Mouse (Mus musculus) stomach, postnatal 0 days (tissue): ENCODE results near the gene Dnttip1.

ENCODE experiments used
- CTCF ChIP-seq: IDR thresholded peaks from 2 replicates; pipeline ENCODE4 v1.5.1; 2016; ENCODE audit warnings: antibody characterized with exemption, low read depth, mild to moderate bottlenecking, moderate library complexity
- EP300 ChIP-seq: optimal IDR thresholded peaks from 2 replicates; pipeline ENCODE3; 2016; ENCODE audit warnings: antibody characterized with exemption

DNA sequence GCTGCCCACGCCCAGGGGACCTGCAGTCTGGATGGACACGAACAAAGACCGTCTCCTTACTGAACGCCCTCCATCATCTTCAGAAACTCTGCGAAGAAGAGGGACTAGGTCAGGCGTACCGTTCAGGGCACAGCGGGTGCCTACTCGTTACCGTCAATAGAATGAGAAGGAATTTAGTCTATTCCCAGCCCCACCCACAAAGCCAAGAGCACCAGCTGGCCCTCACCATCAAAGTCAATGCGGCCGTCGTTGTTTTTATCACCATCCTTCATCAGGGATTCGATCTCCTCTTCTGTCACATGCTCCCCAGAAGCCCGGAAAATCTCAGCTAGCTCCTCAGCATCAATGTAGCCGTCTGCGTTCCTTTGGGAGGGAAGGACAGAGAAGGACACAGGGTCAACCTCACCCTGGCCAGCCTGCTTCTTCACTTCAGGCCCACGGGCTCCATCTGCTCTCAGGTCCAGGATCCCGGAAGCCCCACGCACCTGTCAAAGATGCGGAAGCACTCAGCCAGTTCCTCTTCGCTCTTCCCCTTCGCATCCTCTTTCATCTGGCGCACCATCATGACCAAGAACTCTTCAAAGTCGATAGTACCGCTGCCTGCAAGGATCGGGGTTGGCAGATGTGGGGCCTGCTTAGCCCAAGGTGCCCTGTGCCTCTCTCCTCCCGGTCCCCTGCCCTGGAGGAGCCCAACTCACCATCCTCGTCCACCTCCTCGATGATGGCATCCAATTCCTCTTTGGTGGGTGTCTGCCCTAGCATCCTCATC is 31.6 kb downstream of the Dnttip1 start:
- no peak for TF ChIP-seq CTCF
- no peak for TF ChIP-seq EP300
